Mouse (Mus musculus) left cerebral cortex, adult 18-20 months (tissue): ENCODE measurements around the gene Atxn1. TPM values are rescaled to one million over a fixed set of nuclear protein-coding genes. Genes with fewer than 3 reads are reported as not detected.

Experiments
- DNase-seq, 2 experiments: peaks; one replicate each; pipeline ENCODE4 v3.0.0; 2021 to 2022; ENCODE audit warnings: low spot score in 2 of 2, mixed read lengths in 1 of 2
- total RNA-seq, 2 experiments: library from RNA; stranded (reverse); gene quantifications; 2 replicates each; pipeline ENCODE4 v1.2.3; 2021

The Atxn1 gene
- total RNA-seq, 2 experiments from 2014 or later = 167 to 176 TPM

DNA sequence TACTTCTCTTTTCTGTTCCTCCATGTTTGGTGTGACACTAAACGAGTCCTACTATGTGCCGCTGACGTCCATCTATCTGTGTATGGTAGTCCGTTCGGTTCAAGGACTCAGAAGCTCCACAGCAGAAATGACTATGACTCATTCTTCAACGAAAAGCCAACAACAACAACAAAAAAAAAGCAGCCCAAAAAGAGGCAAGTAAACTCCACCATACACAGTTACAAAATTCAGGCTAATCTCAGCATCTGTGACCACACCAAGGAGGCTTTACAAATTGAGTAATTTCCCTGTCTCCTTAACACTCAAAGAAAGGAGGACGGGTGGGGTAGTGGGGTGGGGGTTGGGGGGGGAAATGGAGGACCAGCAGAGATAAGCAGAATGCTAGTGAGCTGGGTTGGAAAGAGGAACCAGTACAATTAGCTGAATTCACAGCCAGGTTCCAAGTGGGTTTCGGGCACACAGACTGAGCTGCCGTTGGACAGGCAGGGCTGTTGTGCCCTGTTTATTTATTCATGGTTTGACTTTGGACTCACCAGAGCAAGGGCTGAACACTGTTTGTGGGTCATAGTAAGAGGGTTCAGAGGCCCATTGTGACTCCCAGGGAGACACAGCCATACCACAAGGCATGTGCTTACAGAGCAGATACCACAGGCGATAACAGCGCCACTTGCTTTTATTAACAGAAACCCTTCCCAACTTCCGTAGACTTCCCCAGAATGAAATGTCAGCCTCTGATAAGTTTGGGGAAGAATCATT is 61.1 kb downstream of the Atxn1 start:
- DNase-seq = no peak

DNA sequence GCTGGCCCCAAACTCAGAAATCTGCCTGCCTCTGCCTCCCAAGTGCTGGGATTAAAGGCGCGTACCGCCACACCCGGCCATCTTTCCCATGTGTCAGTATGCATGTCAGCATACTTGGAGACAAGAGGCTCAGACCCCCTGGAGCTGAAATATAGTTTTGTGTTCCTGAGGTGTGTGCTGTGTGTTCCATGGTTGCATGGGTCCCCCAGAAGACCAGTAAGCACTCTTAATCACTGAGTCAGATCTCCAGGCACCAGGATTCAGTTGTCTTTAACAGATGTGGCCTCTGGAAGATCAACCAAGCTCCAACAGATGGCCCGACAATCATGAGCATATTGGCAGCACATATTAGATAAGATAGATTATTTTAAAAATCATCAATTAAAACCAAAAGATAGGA is 62.4 kb downstream of the Atxn1 start:
- no peak for DNase-seq

DNA sequence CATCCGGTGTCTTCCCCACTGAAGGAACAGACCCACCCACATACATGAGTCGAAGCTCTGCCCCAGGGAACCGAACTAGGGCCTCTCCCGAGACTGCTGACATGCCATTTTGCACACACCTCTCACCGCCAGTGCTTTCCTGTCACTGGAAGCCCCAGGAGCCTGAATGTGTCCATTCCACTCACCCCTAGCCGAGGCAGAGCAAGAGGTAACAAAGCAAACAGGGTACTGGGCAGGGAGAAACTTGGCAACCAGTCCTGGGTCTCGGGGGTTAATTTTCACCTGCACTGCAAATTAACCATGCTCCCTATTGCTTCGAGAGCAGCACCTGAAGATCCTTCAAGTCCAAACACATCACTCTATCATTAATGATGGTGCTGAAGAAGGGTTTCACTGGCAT is 64.0 kb downstream of the Atxn1 start:
- no peak for DNase-seq

DNA sequence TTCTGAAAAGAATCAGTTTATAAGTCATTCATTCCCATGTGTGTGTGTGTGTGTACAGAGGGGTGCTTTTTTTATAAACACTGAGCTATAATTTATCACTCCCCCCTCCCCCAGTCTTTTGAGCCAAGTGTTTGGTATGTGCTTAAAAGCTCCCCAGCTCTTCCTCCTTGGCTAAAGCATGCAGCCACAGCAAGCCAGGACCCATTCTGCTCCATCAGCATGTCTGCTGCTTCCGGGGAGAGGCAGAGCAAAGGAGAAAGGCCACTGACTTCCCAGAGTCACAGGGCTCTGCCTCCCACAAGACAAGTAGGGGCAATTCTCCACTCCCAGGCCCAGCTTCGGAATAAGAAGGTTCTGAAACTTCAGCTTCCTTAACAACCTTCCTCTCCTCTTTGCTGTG is 67.2 kb downstream of the Atxn1 start:
- DNase-seq = no peak

DNA sequence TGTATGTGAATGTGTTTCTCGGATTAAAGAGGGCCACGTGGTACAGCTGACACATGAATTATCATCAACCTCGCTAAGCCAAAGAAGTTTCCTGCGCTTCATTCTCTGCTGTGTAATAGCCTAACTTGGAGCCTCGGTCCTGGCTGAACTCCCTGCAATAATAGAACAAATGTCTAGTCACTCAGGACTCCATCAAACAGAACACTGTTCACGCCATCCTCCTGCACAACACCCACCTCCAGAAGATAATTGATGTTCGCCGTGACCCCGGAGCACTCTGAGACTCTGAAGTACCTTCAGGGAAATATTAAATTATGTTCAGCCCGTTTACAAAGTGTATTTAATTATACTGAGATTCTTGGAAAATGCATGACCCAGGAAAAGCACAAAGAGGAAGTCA is 70.0 kb downstream of the Atxn1 start:
- no peak for DNase-seq

DNA sequence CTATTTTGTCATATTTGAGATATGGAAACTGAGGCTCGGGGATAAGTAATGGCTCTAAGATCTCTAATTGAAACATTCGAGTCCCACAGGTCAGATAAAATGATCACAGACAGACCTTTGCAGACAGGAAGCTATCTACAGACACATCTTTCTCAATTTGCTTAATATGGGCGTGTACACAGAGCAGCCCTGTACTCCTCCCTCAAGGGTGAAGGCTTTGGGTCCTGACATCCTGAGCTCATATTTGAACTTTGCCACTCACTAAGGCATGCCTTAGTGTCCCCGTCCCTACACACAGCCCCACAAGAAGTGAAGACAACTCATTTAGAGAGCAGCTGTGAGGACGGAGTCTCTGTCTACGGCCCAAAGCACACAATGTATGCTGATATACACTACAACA is 70.6 kb downstream of the Atxn1 start:
- DNase-seq = no peak

DNA sequence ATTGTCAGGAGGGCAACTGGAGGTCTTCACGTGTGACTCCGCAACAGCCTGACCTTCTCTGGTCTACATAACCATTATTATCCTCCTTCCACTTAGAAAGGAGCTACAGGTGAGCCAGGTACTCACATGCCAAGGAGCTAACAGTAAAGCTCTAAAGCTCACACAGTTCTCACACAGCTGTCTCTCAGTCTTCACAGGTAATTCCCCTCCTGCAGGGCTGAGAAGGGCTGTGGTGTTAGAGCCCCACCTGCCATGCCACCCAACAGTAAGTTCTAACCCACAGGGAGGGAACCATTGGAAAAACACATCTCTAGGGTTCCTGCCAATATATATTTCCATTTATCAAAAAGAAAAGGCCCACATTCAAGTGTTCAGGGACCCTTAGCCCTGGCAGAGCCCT is 73.7 kb downstream of the Atxn1 start:
- DNase-seq = no peak

DNA sequence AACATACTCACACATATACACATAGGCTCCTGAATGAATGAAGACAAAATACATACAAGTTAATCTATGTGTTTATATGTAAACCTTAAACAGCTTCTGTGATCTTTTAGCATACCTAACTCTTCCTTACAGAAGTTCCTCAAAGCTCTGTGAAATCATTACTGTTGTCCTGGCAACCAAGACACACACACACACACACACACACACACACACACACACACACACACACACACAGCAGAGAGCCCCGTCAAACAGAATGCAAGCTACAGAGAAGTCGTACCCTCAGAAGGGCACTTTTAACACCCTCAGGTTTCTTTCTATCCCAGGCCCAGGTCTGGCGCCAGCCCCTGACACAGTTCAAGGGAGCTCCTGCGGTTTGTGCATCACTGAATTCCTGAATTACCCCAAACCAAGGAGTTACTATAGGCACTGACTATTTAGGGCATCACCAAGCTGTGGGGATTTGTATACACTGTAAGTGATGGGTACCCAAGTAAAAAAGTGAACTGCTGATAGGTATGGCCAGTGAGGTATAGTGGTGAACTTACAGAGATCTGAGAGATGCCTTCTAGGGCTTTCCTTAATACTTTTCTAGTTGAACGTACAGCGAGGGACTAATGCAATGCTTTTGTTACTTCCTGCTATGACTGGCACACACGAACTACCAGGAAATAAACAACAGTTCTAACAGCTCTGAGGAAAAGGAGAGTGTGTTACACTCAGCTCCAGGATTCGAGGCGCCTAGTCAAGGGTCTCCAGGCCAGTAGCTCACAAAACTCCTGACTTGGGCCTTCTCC is 75.7 kb downstream of the Atxn1 start:
- DNase-seq = no peak

DNA sequence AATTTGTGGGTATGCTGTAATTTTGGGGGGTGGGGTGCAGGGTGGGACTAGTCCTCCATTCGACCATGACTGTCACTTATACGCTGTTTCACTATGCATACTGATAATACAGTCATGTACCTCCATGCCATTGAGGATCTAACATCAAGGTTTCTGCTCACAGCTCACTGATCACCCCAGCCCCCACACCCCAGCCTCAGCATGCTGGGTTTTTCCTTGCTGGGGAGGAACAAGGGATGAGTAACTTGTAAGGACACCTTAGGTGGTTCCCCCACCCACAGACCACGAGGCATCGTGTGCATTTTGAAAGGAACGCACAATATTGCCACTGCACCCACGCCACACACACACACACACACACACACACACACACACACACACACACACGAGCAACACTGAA is 79.9 kb downstream of the Atxn1 start:
- DNase-seq = peak; percentile 32 to 55

DNA sequence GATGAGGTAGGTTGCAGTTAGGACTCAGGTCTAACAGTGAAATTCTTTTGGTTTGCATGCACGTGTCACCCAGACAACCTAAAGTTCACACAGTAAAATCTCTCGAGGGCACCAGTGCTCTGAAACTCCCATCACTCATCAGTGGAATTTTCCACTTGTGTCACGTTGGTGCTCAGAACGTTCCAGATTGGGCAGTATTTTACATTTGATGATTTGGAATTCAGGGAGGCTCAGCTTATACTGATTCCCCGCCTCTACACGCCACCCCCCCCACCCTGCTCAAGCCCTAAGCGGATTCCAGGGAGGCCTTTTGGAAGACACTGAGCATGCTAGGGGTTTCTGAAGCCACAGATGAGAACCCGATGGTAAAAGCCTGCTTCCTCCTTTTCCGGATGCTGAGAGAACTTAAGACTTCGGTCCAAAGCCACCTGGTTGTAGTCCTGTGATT is 81.0 kb downstream of the Atxn1 start:
- no peak for DNase-seq

DNA sequence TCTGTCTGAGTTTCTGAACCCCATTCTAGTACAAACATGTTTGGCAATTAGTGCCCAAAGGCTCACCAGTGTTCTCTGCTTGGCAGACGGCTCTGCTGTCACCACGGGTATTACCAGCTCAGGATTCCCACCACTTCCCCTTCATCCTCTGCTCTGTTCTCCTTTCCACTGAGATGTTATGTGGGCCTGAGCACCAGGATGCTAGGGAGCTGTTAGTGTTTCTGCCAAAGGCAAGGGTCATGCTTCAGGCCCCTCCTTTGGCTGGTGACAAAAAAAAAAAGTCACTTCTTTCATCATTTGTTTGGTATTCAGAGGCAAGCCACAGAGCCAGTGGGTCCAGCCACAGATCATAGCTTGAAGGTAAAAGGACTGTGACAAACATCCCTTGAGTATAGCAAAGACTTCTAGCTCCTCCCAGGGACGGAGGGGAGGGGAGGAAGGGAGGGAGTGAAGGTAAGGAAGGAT is 81.8 kb downstream of the Atxn1 start:
- no peak for DNase-seq

DNA sequence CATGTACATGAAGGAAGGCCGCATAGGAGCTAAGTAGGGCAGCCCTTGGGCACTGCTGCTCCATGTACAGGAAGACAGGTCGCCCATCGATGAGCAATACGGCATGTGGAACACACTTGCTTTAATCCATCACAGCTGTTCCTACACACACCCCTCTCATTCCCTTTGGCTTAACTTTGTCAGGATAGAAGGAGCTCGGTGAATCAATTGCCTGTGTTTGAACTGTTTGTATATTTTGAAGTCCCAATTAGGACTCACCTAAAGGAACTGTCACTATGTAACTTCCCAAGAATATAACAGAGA is 84.3 kb downstream of the Atxn1 start:
- no peak for DNase-seq

DNA sequence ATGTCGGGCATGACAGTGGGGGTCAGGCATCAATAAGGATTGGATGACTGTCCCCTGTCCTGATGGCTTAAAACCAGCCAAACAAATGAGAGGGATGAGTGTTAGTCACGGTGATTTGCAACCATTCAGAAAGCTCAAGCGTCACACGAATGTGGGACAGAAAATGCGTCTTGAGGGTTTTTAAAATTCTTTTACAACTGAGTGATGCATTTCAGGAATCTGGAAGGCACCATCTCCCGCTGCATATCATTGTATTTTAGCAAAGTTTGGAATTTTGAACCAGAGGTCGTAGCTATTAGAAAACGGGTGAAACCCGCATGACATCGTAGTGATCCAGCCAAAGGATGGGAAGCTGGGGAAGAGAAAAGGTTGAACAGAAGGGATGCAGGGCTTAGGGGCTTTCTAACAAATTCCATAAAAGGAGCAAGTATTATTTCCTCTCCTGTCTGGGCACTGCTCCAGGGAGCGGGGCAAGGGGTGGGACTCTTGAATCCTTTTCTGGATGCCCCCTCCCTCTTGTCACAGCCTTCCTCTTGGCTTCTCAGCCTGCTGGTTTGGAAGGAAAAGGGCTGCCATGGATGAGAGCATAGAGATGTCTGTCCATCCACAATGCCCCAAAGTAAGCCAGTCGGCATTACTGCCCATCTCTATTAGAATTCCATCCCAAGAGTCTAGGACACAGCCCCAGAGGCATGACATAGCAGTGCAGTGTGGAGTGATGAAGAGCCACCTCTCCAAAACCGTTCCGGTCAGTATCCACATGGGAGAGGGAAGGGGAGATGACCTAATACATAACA is 84.9 kb downstream of the Atxn1 start:
- no peak for DNase-seq

DNA sequence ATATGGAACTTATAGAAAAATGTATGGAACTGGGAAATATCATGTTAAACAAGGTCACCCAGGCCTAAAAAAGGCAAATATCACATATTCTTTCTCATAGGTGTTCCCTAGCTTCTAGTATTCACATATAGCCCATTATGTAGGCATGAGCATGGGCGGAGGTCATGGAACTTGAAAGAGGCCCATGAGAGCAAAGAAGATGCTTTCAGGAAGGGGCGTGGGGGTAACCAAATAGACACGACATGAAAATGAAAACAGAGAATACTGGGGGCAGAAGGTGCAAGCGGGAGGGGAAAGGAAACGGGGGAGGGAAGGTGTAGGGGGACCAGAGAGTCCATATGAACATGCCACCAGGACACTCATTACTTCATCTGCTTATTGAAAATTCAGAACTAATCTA is 87.9 kb downstream of the Atxn1 start:
- DNase-seq = no peak

DNA sequence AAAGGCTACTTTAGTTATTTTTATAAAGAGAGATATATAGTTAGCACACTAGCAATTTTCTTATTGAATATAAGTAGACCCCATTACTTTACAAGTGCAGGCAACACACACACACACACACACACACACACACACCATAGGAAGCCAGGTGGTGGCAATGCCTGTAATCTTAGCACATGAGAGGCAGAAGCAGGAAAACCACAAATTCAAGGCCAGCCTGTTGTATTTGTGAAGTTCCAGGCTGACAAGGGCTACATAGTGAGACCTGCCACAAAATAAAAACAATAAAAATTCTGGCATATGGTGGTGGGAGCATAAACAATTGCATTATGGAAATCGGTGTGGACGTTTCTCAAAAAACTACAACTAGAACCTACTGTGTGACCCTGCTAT is 88.4 kb downstream of the Atxn1 start:
- no peak for DNase-seq

DNA sequence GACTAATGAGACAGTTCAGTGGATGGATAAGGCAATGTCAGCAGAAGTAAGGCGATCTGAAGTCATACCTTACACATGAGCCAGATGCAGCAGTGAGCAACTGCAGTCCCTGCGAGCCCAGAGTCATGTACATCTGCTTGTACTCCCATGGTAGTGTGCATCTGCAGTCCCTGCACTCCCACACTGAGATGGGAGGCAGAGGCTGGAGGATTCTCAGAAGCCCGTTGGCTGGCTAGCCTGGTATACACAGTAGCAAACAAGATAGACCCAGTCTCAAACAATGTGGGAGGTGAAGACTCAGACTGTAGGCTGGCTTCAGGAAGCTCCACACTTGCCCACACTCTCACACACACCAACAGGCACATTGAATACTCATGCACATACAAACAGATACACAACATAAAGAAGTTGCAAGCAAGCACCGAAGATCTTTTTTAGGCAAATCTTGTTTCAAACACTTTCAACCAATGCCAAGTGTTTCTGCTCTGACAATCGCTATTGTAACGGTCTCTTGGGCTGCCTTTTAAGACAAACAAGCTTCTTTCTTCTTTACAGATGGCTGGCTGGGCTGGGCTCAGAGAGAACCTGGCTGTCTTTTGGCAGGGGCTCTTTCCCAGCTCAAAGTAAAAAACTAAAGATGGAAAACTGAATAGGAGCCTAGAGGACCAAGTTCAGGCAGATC is 89.0 kb downstream of the Atxn1 start:
- peak; percentile 25 to 39 for DNase-seq

DNA sequence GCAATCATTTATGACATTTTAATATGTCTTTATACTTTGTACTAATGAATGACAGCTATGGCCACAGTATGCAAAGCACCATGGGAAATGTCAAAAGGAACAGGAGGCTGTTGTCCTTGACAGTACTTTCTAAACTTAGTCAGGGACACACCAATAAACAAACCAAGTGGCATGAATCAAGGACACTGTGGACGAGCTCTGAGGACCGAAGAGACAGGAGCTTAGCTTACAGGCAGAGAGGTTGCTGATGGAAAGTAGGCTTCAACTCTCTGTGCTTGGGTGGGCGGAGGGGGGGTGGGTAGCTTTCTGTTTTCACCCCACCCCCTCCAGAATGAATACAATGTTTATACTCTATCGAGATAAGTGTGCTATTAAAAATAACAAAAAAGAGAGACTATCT is 90.6 kb downstream of the Atxn1 start:
- DNase-seq = no peak

DNA sequence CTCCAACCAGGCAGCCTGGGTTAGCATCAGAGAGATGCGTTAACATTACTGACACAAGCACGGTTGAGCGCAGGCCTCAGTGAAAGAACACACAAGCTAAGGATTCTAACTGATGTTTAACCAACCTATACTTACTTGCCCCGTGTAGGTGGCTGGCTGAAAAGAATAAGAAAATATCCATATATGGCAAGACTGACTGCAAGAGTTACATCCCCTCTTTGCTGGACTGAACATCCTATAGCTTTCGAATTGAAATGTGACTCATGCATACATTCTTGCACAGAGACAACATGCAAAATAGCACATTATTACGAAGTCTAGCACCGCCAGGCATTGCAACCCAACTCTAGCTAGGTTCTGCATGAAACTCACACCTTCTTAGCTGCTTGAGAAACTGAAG is 91.8 kb downstream of the Atxn1 start:
- DNase-seq = no peak

DNA sequence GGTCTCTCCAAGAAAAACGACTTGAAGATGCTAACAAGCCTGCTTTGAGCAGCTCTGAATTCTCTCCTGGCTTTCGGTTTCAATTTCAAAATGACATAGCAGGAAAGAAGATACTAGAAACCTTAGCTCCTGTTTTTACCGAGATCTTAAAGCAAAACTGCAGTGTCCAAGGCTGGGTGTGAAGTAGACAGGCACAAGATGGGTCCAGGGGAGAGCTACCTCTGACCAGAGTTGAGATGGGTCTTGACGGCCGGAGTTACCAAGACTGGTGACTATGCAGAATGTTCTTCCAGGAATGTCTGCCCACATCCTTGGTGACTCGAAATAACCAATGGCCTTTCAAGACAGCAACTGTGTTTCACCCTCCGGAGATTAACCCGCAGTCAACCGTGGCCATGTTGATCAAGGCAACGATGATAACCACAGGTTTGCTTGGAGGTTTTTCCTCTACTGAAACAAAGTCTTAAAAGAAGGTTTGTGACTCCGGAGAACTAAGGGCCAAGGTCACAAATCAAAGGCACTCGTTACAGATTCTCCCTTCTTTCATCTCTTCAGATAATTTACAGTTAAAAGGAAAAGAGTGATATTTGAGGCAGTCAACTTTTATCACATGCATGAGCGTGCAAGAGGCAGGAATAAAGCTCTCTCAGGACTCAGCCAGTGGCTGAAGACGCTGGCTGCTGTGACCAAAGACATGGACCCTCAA is 92.6 kb downstream of the Atxn1 start:
- DNase-seq = peak; percentile 14 to 20

DNA sequence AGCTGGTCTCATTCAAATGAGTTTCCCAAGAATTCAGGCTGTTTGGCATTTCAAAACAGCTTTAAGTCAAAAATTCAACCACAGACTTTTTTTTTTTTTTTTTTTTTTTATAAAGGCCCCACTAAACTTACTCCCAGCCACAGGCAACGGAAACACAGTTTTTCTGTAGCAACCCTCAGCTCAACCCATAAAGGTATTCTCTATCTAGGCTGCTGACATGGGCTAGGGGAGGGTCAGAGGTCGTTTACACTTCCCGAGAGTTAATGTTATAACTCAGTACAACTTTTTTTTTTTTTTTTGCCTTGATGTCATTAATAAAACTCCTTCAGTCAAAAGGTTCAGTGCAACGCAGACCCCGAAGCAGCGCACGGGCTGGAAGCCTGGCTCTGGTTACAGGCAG is 93.3 kb downstream of the Atxn1 start:
- DNase-seq = no peak

DNA sequence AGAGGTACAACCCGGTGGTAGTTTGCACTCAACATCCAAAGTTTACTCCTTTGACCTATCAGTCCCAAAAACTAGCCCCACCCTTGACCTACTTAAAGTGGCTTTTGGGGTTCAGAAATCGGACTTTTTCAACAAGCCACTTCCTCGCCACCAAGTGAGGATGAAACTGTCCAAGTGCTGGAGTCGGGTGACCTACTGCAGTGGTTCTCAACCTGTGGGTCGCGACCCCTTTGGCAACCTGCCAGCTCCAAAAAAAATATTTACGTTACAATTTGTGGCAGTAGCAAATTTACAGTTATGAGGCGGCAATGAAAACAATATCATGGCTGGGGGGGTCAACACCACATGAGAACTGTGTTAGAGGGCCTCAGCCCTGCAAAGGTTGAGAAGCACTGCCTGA is 95.9 kb downstream of the Atxn1 start:
- DNase-seq = no peak
